Mouse (Mus musculus): ENCODE measurements around the gene Shf.

- TF ChIP-seq CTCF (IDR thresholded peaks at IDR 0.05; ENCODE audit: low read depth, low read length), result no peak
- TF ChIP-seq POLR2A (IDR thresholded peaks at IDR 0.05; ENCODE audit: borderline replicate concordance, low read depth, low read length), result no peak
Observed at GRCm38 (mm10) chr2:122377751-122378246, 8.8 kb upstream of the Shf start.

Measured in bone marrow macrophage, adult 2 months (primary cell).